Mouse (Mus musculus): ENCODE data around the gene Ifi211.
"Not testable (repeated sequence)": the region's sequence is repeated elsewhere in the genome, so short reads cannot be mapped to it uniquely, and the experiment has no call there.

Ifi211 gene

GRCm38 (mm10) chr1:173912548-173913255, at the start of gene Ifi211:
TSS of gene Ifi211 (minus strand) at chr1:173913046.
- DNase-seq, result not testable (repeated sequence)

GRCm38 (mm10) chr1:173961491-173961890, 48.6 kb upstream of the Ifi211 start:
- DNase-seq, result not testable (repeated sequence)

GRCm38 (mm10) chr1:173959998-173960397, 47.2 kb upstream of the Ifi211 start:
- not testable (repeated sequence) for DNase-seq

GRCm38 (mm10) chr1:173955839-173956527, 43.1 kb upstream of the Ifi211 start:
- not testable (repeated sequence) for DNase-seq

GRCm38 (mm10) chr1:173955071-173955796, 42.4 kb upstream of the Ifi211 start:
- DNase-seq, result no peak

GRCm38 (mm10) chr1:173953563-173953962, 40.7 kb upstream of the Ifi211 start:
- no peak for DNase-seq

GRCm38 (mm10) chr1:173949044-173949443, 36.2 kb upstream of the Ifi211 start:
- DNase-seq, result not testable (repeated sequence)

GRCm38 (mm10) chr1:173942780-173943066, 29.9 kb upstream of the Ifi211 start:
- peak; percentile 72 to 76 for DNase-seq

- peak; percentile 22 to 24 for DNase-seq
These were observed 29.3 kb upstream of the Ifi211 start, which contains the start of the genes Mndal and Ifi203 for GRCm38 (mm10) chr1:173941924-173942779. TSS of gene Mndal (minus strand) at chr1:173942491. TSS of gene Ifi203 (minus strand) at chr1:173942672.

GRCm38 (mm10) chr1:173941522-173941921, 28.7 kb upstream of the Ifi211 start:
- not testable (repeated sequence) for DNase-seq

- DNase-seq, result not testable (repeated sequence)
These were observed 6.4 kb upstream of the Ifi211 start for GRCm38 (mm10) chr1:173919279-173919678.

GRCm38 (mm10) chr1:173914559-173914958, 1.7 kb upstream of the Ifi211 start:
- no peak for DNase-seq

GRCm38 (mm10) chr1:173913256-173913791, 478 bp upstream of the Ifi211 start:
- not testable (repeated sequence) for DNase-seq

GRCm38 (mm10) chr1:173911808-173912464, 910 bp downstream of the Ifi211 start:
- DNase-seq, result no peak

GRCm38 (mm10) chr1:173908390-173908789, 4.5 kb downstream of the Ifi211 start:
- not testable (repeated sequence) for DNase-seq

- DNase-seq, result not testable (repeated sequence)
These were observed 7.0 kb downstream of the Ifi211 start for GRCm38 (mm10) chr1:173905885-173906284.

GRCm38 (mm10) chr1:173889741-173890140, 23.1 kb downstream of the Ifi211 start:
- DNase-seq, result not testable (repeated sequence)

- DNase-seq, result not testable (repeated sequence)
These were observed 25.6 kb downstream of the Ifi211 start for GRCm38 (mm10) chr1:173887026-173887787.

GRCm38 (mm10) chr1:173880004-173880666, 32.7 kb downstream of the Ifi211 start:
- DNase-seq, result peak; percentile 81 to 85
